ENCODE assay signal across 9 mouse cellular contexts in genomic region chr6:71706871-71707270, GRCm38 (mm10). TPM values are rescaled to one million over a fixed set of nuclear protein-coding genes. Genes with fewer than 3 reads are reported as not detected.
DNase-seq lines count a peak whose midpoint lies in the region; ATAC-seq lines count a peak whose summit lies in the region.
"Had no signal": no experiment of that assay in that cellular context is flagged by ENCODE, and none has a peak within 500 bp of the region (broad histone marks: within the 10 kb centered on the region; RNA-seq: fewer than 3 reads in every experiment).

No protein-coding gene starts in this region.

- peaks cover 21% of the 10 kb centered on the region; the same call in 1 of the 2 replicates for H3K27me3 ChIP-seq in kidney, embryonic 16.5 days (ENCODE audit: insufficient read depth, low read length)
- 0 out of 2 replicates have a peak, but pooled peaks cover 7% of the 10 kb centered on the region for H3K27me3 ChIP-seq in forebrain, embryonic 13.5 days
- no peaks in the 10 kb centered on the region for H3K27me3 ChIP-seq in hindbrain, embryonic 16.5 days (replicated peaks; ENCODE audit: control insufficient read depth, insufficient read depth, low read length)
- H3K27me3 ChIP-seq in neural tube, embryonic 12.5 days (replicated peaks) = no peaks in the 10 kb centered on the region

- H3K4me3 ChIP-seq in kidney, embryonic 16.5 days (ENCODE audit: low read length) = no peak overlapping the region
- H3K4me3 ChIP-seq in forebrain, embryonic 13.5 days = peak overlapping the region; percentile 70; the same call in 1 of the 2 replicates
- no peak overlapping the region for H3K4me3 ChIP-seq in hindbrain, embryonic 16.5 days (ENCODE audit: low read length)
- no peak overlapping the region for H3K4me3 ChIP-seq in neural tube, embryonic 12.5 days

- no peaks in the 10 kb centered on the region for H3K36me3 ChIP-seq in kidney, embryonic 16.5 days (ENCODE audit: insufficient read depth, low read length)
- 0 out of 2 replicates have a peak, but pooled peaks cover 12% of the 10 kb centered on the region for H3K36me3 ChIP-seq in forebrain, embryonic 13.5 days (ENCODE audit: poor library complexity, severe bottlenecking)
- peaks cover 2% of the 10 kb centered on the region; the same call in 1 of the 2 replicates for H3K36me3 ChIP-seq in hindbrain, embryonic 16.5 days (ENCODE audit: control insufficient read depth, insufficient read depth, low read length)
- H3K36me3 ChIP-seq in neural tube, embryonic 12.5 days = no peaks in the 10 kb centered on the region

- no peak for DNase-seq in kidney, adult 18-20 months
- DNase-seq in frontal cortex, postnatal 25 days (ENCODE audit: low spot score in 2 of 2) = no peak
- DNase-seq in embryo, embryonic 10.5 days (ENCODE audit: low spot score) = no peak
- no peak for DNase-seq in frontal cortex, postnatal 14 days (ENCODE audit: low spot score in 2 of 2)

- WGBS in kidney, embryonic 16.5 days = 76% methylated on average over 12 of the region's 12 CpGs
- 78% methylated on average over 12 of the region's 12 CpGs for WGBS in forebrain, embryonic 13.5 days
- 72% methylated on average over 12 of the region's 12 CpGs for WGBS in hindbrain, embryonic 16.5 days
- 79% methylated on average over 12 of the region's 12 CpGs for WGBS in neural tube, embryonic 12.5 days

- H3K4me2 ChIP-seq in kidney, embryonic 16.5 days (replicated peaks; ENCODE audit: low read depth, low read length) = no peak overlapping the region
- H3K4me2 ChIP-seq in forebrain, embryonic 13.5 days = peak overlapping the region; percentile 83
- H3K4me2 ChIP-seq in hindbrain, embryonic 16.5 days (ENCODE audit: low read length) = peak overlapping the region; percentile 62
- H3K4me2 ChIP-seq in neural tube, embryonic 12.5 days (replicated peaks) = peak overlapping the region; percentile 83

- H3K9ac ChIP-seq in kidney, embryonic 16.5 days (replicated peaks; ENCODE audit: low read length) = no peak overlapping the region
- peak overlapping the region; percentile 84; the same call in 1 of the 2 replicates for H3K9ac ChIP-seq in forebrain, embryonic 13.5 days
- H3K9ac ChIP-seq in hindbrain, embryonic 16.5 days (ENCODE audit: low read depth, low read length) = no peak overlapping the region
- no peak overlapping the region for H3K9ac ChIP-seq in neural tube, embryonic 12.5 days

- H3K4me1 ChIP-seq in kidney, embryonic 16.5 days (ENCODE audit: insufficient read depth, low read length) = peaks cover 16% of the 10 kb centered on the region
- H3K4me1 ChIP-seq in forebrain, embryonic 13.5 days = peaks cover 12% of the 10 kb centered on the region
- H3K4me1 ChIP-seq in hindbrain, embryonic 16.5 days (ENCODE audit: control insufficient read depth, insufficient read depth, low read depth, low read length) = peaks cover 10% of the 10 kb centered on the region
- peaks cover 11% of the 10 kb centered on the region; the same call in 1 of the 2 replicates for H3K4me1 ChIP-seq in neural tube, embryonic 12.5 days

- ATAC-seq in kidney, embryonic 16.5 days (ENCODE audit: low FRiP score, low TSS enrichment) = 0 out of 2 replicates have a peak, but pooled peaks have one; percentile 36
- no peak for ATAC-seq in forebrain, embryonic 13.5 days
- ATAC-seq in hindbrain, embryonic 16.5 days = no peak
- no peak for ATAC-seq in neural tube, embryonic 12.5 days (ENCODE audit: low FRiP score, low read depth)
- ATAC-seq: CD4-positive, CD25-positive, alpha-beta regulatory T cell, adult 4 months had no signal

- H3K27ac ChIP-seq in kidney, embryonic 16.5 days (ENCODE audit: low read length) = no peak overlapping the region
- no peak overlapping the region for H3K27ac ChIP-seq in forebrain, embryonic 13.5 days
- no peak overlapping the region; the same call in 1 of the 2 replicates for H3K27ac ChIP-seq in hindbrain, embryonic 16.5 days (ENCODE audit: low read depth, low read length)
- H3K27ac ChIP-seq in neural tube, embryonic 12.5 days = no peak overlapping the region

- 0 out of 2 replicates have a peak, but pooled peaks cover 3% of the 10 kb centered on the region for H3K9me3 ChIP-seq in kidney, embryonic 16.5 days (ENCODE audit: low read length)
- no peaks in the 10 kb centered on the region for H3K9me3 ChIP-seq in forebrain, embryonic 13.5 days (replicated peaks)
- H3K9me3 ChIP-seq in hindbrain, embryonic 16.5 days (ENCODE audit: control insufficient read depth, low read length) = no peaks in the 10 kb centered on the region
- H3K9me3 ChIP-seq in neural tube, embryonic 12.5 days = no peaks in the 10 kb centered on the region

RNA-seq across cellular contexts. Expression of gene Reep1, which starts 0.5 kb away (rescaled TPM):
- 14.1 and 14.6 TPM in 2 replicates for polyA plus RNA-seq in kidney, embryonic 16.5 days (2015; fragmentation: Nextera tagmentation; extraction: Ambion mirVana)
- polyA plus RNA-seq in forebrain, embryonic 13.5 days (2015; fragmentation: Nextera tagmentation; extraction: Ambion mirVana) = 102 and 117 TPM in 2 replicates
- 304 and 342 TPM in 2 replicates for polyA plus RNA-seq in hindbrain, embryonic 16.5 days (2015; fragmentation: Nextera tagmentation; extraction: Ambion mirVana)
- 141 and 158 TPM in 2 replicates for polyA plus RNA-seq in neural tube, embryonic 12.5 days (2016; fragmentation: Nextera tagmentation; extraction: Ambion mirVana)
